Mouse (Mus musculus): ENCODE results near the gene Serpina12.

GRCm38 (mm10) chr12:104066241-104066640, 22.0 kb upstream of the Serpina12 start:
- no peak for TF ChIP-seq GATA1 (IDR thresholded peaks at IDR 0.05; ENCODE audit: low read length)
- no peak for TF ChIP-seq TAL1 (IDR thresholded peaks at IDR 0.05; ENCODE audit: low read length)

Measured in erythroblast, embryonic 14.5 days (primary cell).